Mouse (Mus musculus) ES-E14 (cell line): ENCODE measurements around the gene Rasgef1b. TPM values are rescaled to one million over a fixed set of nuclear protein-coding genes. Genes with fewer than 3 reads are reported as not detected.

Experiments used
- DNase-seq: peaks from one replicate; pipeline ENCODE4 v3.0.0-alpha.2; 2013; ENCODE audit warnings: low read depth, low spot score
- H3K27ac ChIP-seq: 2 replicates; pipeline ENCODE4 v1.5.1; 2012; ENCODE audit warnings: low read depth, mild to moderate bottlenecking, low read length, moderate library complexity, mixed read lengths; ENCODE audit not compliant: poor library complexity, insufficient read depth, severe bottlenecking
- H3K36me3 ChIP-seq: 2 replicates; pipeline ENCODE4 v1.6.1; 2012; ENCODE audit warnings: mild to moderate bottlenecking, low read length, moderate library complexity, mixed read lengths; ENCODE audit not compliant: control insufficient read depth, poor library complexity, insufficient read depth, severe bottlenecking
- H3K4me1 ChIP-seq, 2 experiments: fragments of 150-350 bp in 1 of 2; sonication (generic) in 1 of 2; 2 replicates each; pipeline ENCODE4 v1.6.1; 2012; ENCODE audit warnings: low read length in 2 of 2, mild to moderate bottlenecking in 1 of 2, mixed read lengths in 1 of 2; ENCODE audit not compliant: control insufficient read depth in 2 of 2, insufficient read depth in 2 of 2, poor library complexity in 1 of 2
- H3K4me3 ChIP-seq, 2 experiments: fragments of 150-350 bp in 1 of 2; sonication (generic) in 1 of 2; 2 replicates each; pipeline ENCODE4 v1.5.1; 2012; ENCODE audit warnings: low read length in 2 of 2, low read depth in 1 of 2, mild to moderate bottlenecking in 1 of 2, mixed read lengths in 1 of 2; ENCODE audit not compliant: insufficient read depth in 1 of 2, poor library complexity in 1 of 2, severe bottlenecking in 1 of 2
- H3K9ac ChIP-seq: 2 replicates; pipeline ENCODE4 v1.6.1; 2012; ENCODE audit warnings: low read depth, mild to moderate bottlenecking, low read length, mixed read lengths; ENCODE audit not compliant: poor library complexity, insufficient read depth, severe bottlenecking
- H3K9me3 ChIP-seq: fragments of 150-350 bp; sonication (generic); 2 replicates; pipeline ENCODE4 v1.6.1; 2012; ENCODE audit warnings: low read depth, mild to moderate bottlenecking, low read length; ENCODE audit not compliant: control insufficient read depth, insufficient read depth
- CHD2 ChIP-seq: IDR thresholded peaks from 2 replicates; pipeline ENCODE4 v1.6.1; 2014; ENCODE audit warnings: mild to moderate bottlenecking, low read depth, low read length, inconsistent platforms
- HCFC1 ChIP-seq: IDR thresholded peaks from 2 replicates; pipeline ENCODE4 v1.6.1; 2012; ENCODE audit warnings: low read length, inconsistent platforms, borderline replicate concordance; ENCODE audit not compliant: insufficient read depth
- MAFK ChIP-seq: IDR thresholded peaks from 2 replicates; pipeline ENCODE4 v1.6.1; 2014; ENCODE audit warnings: mild to moderate bottlenecking, low read depth, low read length, inconsistent platforms; ENCODE audit not compliant: insufficient read depth
- ZC3H11A ChIP-seq: IDR thresholded peaks from 2 replicates; pipeline ENCODE4 v1.6.1; 2012; ENCODE audit warnings: low read depth, mild to moderate bottlenecking, inconsistent platforms, low read length, borderline replicate concordance
- ZNF384 ChIP-seq: IDR thresholded peaks from 2 replicates; pipeline ENCODE4 v1.6.1; 2012; ENCODE audit warnings: low read depth, low read length, inconsistent platforms
- in situ Hi-C, 2 experiments: fragments of 600-800 bp; cut with MboI; formaldehyde crosslinking; loops; one replicate each; pipeline ENCODE4 v1.15.1; 2025; ENCODE audit warnings: low sequenced_read_pairs in 2 of 2, inconsistent platforms in 1 of 2; ENCODE audit not compliant: unreplicated experiment in 2 of 2
- total RNA-seq: library from RNA; depleted of rRNA; stranded (reverse); fragments of 300-350 nt; gene quantifications from 2 replicates; pipeline ENCODE4 v1.2.3, GENCODE M21; 2012

Gene Rasgef1b
- total RNA-seq, 1 experiment = 2.8 TPM

DNA sequence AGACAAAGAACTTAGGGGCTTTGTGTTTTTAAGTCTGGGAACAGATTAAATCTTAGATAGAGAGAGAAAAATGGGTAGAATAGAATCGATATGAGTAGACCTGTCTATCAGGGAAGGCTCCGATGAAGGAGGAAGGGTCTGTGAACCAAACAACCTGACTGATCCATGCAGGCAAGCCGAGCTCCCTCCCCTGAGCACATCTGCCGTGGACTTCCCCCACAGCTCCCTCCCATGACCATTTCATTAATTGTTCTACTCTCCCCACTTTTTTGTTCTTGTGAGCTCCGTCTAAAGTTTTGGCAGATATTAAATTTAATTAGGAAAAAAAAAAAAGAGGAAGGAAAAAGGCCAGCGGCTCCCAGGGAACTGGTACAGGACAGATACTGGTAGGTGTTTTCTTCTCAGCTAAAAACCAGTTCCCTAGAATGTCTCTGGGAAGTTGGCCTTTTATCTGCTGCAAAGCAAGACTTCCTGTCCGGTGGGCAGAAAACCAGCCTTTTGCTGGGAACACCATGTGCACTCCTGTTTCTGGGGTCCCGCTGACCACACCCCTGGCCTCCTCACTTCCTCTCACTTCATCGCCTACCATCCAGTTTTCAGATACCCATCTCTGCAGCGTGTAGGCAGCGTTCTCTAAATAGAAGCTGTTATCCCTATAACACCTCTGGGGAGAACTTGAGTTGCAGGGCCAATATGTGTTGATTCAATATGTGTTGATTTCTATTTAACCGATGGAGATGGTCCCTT, 437.6 kb downstream of the Rasgef1b start:
- H3K4me3 ChIP-seq = no peak overlapping the region
- peaks cover 0 to 5% of the 10 kb centered on the region in 2 experiments; a peak in 1 of 4 replicates for H3K4me1 ChIP-seq
- H3K9ac ChIP-seq = no peak overlapping the region
- H3K27ac ChIP-seq = no peak overlapping the region
- no peak for DNase-seq
- in situ Hi-C loops = no loop called here
- no peak for TF ChIP-seq MAFK
- no peaks in the 10 kb centered on the region for H3K9me3 ChIP-seq
- no peaks in the 10 kb centered on the region for H3K36me3 ChIP-seq

GRCm38 (mm10) chr5:99288262-99288661, 440.6 kb downstream of the Rasgef1b start:
- in situ Hi-C loops = no loop called here
- no peaks in the 10 kb centered on the region for H3K36me3 ChIP-seq

GRCm38 (mm10) chr5:99287647-99288185, 441.1 kb downstream of the Rasgef1b start:
- in situ Hi-C loops = no loop called here
- TF ChIP-seq ZC3H11A = no peak
- TF ChIP-seq MAFK = no peak
- TF ChIP-seq ZNF384 = no peak
- no peak for TF ChIP-seq HCFC1
- no peak overlapping the region for H3K9ac ChIP-seq
- no peak overlapping the region for H3K27ac ChIP-seq
- no peak overlapping the region for H3K4me3 ChIP-seq
- peaks cover 0 to 5% of the 10 kb centered on the region in 2 experiments; a peak in 1 of 4 replicates for H3K4me1 ChIP-seq
- no peaks in the 10 kb centered on the region for H3K36me3 ChIP-seq
- no peaks in the 10 kb centered on the region for H3K9me3 ChIP-seq
- DNase-seq = no peak

More at GRCm38 (mm10) chr5:99288262-99288661, 440.6 kb downstream of the Rasgef1b start:
- no peak overlapping the region for H3K9ac ChIP-seq
- no peak for DNase-seq
- no peak overlapping the region for H3K27ac ChIP-seq
- H3K4me3 ChIP-seq = no peak overlapping the region
- peaks cover 0 to 5% of the 10 kb centered on the region in 2 experiments; a peak in 1 of 4 replicates for H3K4me1 ChIP-seq
- TF ChIP-seq MAFK = peak; percentile 89
- TF ChIP-seq HCFC1 = no peak
- no peak for TF ChIP-seq ZC3H11A
- no peak for TF ChIP-seq CHD2
- no peak for TF ChIP-seq ZNF384
- H3K9me3 ChIP-seq = no peaks in the 10 kb centered on the region

GRCm38 (mm10) chr5:99286575-99286974, 442.3 kb downstream of the Rasgef1b start:
- Histone ChIP-seq H3K9ac (no peak overlapping the region), H3K4me3 (no peak overlapping the region), H3K27ac (no peak overlapping the region), H3K4me1 (peaks cover 0 to 5% of the 10 kb centered on the region in 2 experiments; a peak in 1 of 4 replicates), H3K9me3 (no peaks in the 10 kb centered on the region), H3K36me3 (no peaks in the 10 kb centered on the region)
- in situ Hi-C loops = no loop called here
- TF ChIP-seq ZC3H11A (no peak), CHD2 (no peak), MAFK (no peak), ZNF384 (no peak), HCFC1 (no peak)
- DNase-seq = no peak
